Mouse (Mus musculus) hindbrain, embryonic 16.5 days (tissue): ENCODE data around the gene Mrps18b. TPM values are rescaled to one million over a fixed set of nuclear protein-coding genes. Genes with fewer than 3 reads are reported as not detected.

Experiments used
- ATAC-seq: fragments of 200-750 bp; cut with Nextera tagmentation; 2 replicates; pipeline ENCODE4 v1.8.0; 2017; ENCODE audit warnings: moderate TSS enrichment, moderate library complexity
- H3K27ac ChIP-seq: fragments of 300-500 bp; sonication (generic); 2 replicates; pipeline ENCODE4 v1.5.1; 2014; ENCODE audit warnings: low read depth, mild to moderate bottlenecking, control low read depth, low read length, moderate library complexity
- H3K27me3 ChIP-seq: fragments of 300-500 bp; sonication (generic); replicated peaks from 2 replicates; pipeline ENCODE4 v1.6.1; 2014; ENCODE audit warnings: low read length; ENCODE audit not compliant: control insufficient read depth, insufficient read depth
- H3K36me3 ChIP-seq: fragments of 300-500 bp; sonication (generic); 2 replicates; pipeline ENCODE4 v1.6.1; 2014; ENCODE audit warnings: mild to moderate bottlenecking, low read length, moderate library complexity, mixed read lengths; ENCODE audit not compliant: control insufficient read depth, insufficient read depth
- H3K4me1 ChIP-seq: fragments of 300-500 bp; sonication (generic); 2 replicates; pipeline ENCODE4 v1.6.1; 2014; ENCODE audit warnings: low read depth, low read length; ENCODE audit not compliant: control insufficient read depth, insufficient read depth
- H3K4me2 ChIP-seq: fragments of 300-500 bp; sonication (generic); 2 replicates; pipeline ENCODE4 v1.6.1; 2014; ENCODE audit warnings: mild to moderate bottlenecking, low read length, control low read depth, moderate library complexity
- H3K4me3 ChIP-seq: fragments of 300-500 bp; sonication (generic); 2 replicates; pipeline ENCODE4 v1.5.1; 2014; ENCODE audit warnings: mild to moderate bottlenecking, low read length, control low read depth, moderate library complexity
- H3K9ac ChIP-seq: fragments of 300-500 bp; sonication (generic); 2 replicates; pipeline ENCODE4 v1.6.1; 2014; ENCODE audit warnings: low read depth, mild to moderate bottlenecking, control low read depth, low read length, moderate library complexity
- H3K9me3 ChIP-seq: fragments of 300-500 bp; sonication (generic); 2 replicates; pipeline ENCODE4 v1.6.1; 2014; ENCODE audit warnings: mild to moderate bottlenecking, low read length, moderate library complexity; ENCODE audit not compliant: control insufficient read depth
- WGBS: fragments of 180-500 bp; shearing (Covaris S2); extraction: QIAGEN DNeasy Blood & Tissue Kit; methylation state at CpG from one replicate; pipeline ENCODE4 v1.1.7; 2014; 5-methylcytosine and 5-hydroxymethylcytosine counted together
- microRNA counts: library from miRNA; unstranded; fragments of <30 nt; microRNA quantifications from one replicate; lab custom pipeline; 2016
- microRNA-seq: library from miRNA; unstranded; fragments of <30 nt; microRNA quantifications from one replicate; pipeline ENCODE4, GENCODE M21; 2017
- polyA plus RNA-seq: library from polyadenylated mRNA; unstranded; fragments of >200 nt; fragmentation: Nextera tagmentation; extraction: Ambion mirVana; gene quantifications from 2 replicates; pipeline ENCODE4 v1.2.1, GENCODE M21; 2015

Mrps18b gene
- polyA plus RNA-seq, 1 experiment from 2014 or later: 67.4 TPM

GRCm38 (mm10) chr17:35864832-35865353 lies 51.3 kb downstream of the Mrps18b start:
- H3K4me1 ChIP-seq: peaks cover 30% of the 10 kb centered on the region
- no peaks in the 10 kb centered on the region for H3K27me3 ChIP-seq
- peak overlapping the region; percentile 95 for H3K9ac ChIP-seq
- peak overlapping the region; percentile 74 for H3K4me3 ChIP-seq
- peak overlapping the region; percentile 95 for H3K4me2 ChIP-seq
- WGBS: 18% methylated on average over 10 of the region's 10 CpGs
- no peaks in the 10 kb centered on the region for H3K36me3 ChIP-seq
- peak overlapping the region; percentile 98 for H3K27ac ChIP-seq
- H3K9me3 ChIP-seq: no peaks in the 10 kb centered on the region
- no peak for ATAC-seq

GRCm38 (mm10) chr17:35861198-35861857 lies 54.9 kb downstream of the Mrps18b start, which contains the start of gene Nrm:
TSS of gene Nrm (plus strand) at chr17:35861318.
- peak; percentile 94 for ATAC-seq
- H3K27me3 ChIP-seq: no peaks in the 10 kb centered on the region
- under 1% methylated on average over 47 of the region's 47 CpGs for WGBS
- peak within 1 kb of the TSS; percentile 74 for H3K4me2 ChIP-seq
- H3K4me3 ChIP-seq: peak within 1 kb of the TSS; percentile 85
- H3K9ac ChIP-seq: peak within 1 kb of the TSS; percentile 92
- H3K4me1 ChIP-seq: peaks cover 12% of the 10 kb centered on the region
- H3K36me3 ChIP-seq: peaks cover 7% of the 10 kb centered on the region
- H3K27ac ChIP-seq: peak within 1 kb of the TSS; percentile 98
- H3K9me3 ChIP-seq: no peaks in the 10 kb centered on the region

- peak overlapping the region; percentile 74 for H3K4me2 ChIP-seq
- peaks cover 7% of the 10 kb centered on the region for H3K36me3 ChIP-seq
- ATAC-seq: peak; percentile 8; the same call in 1 of the 2 replicates
- H3K4me1 ChIP-seq: peaks cover 12% of the 10 kb centered on the region
- H3K27ac ChIP-seq: peak overlapping the region; percentile 98
- 4% methylated on average over 12 of the region's 12 CpGs for WGBS
- H3K9me3 ChIP-seq: no peaks in the 10 kb centered on the region
- H3K4me3 ChIP-seq: peak overlapping the region; percentile 85
- no peaks in the 10 kb centered on the region for H3K27me3 ChIP-seq
- peak overlapping the region; percentile 92 for H3K9ac ChIP-seq
Observed at GRCm38 (mm10) chr17:35860831-35861197, 55.4 kb downstream of the Mrps18b start.

MicroRNAs within 50 kb of the gene (microRNA counts, 519-probe panel; counts per million panel counts)
- microRNA mmu-miR-1894-3p (lab: Ali Mortazavi, UCI) (not detected), microRNA mmu-miR-1894-5p (lab: Ali Mortazavi, UCI) (1,875 counts per million, percentile 22 among the panel's probes with 10 or more counts), microRNA mmu-miR-877 (lab: Ali Mortazavi, UCI) (2,002 counts per million, percentile 28 among the panel's probes with 10 or more counts)

Small RNAs within 50 kb of the gene (microRNA-seq; reads per million reads assigned to microRNA genes)
- gene Gm28033 (0.83 reads per million), gene Mir1894 (not detected), gene Mir877 (86.2 reads per million, percentile 47 among the genes with 10 or more reads in this experiment)

Other genes starting within 250 kb of the Mrps18b start
- gene Vars2, start 248.8 kb downstream of the Mrps18b start, polyA plus RNA-seq: 16.7 and 17.9 TPM in 2 replicates
- 27.8 and 28.1 TPM in 2 replicates for gene Gtf2h4, start 242.7 kb downstream of the Mrps18b start, polyA plus RNA-seq
- 87.1 and 106 TPM in 2 replicates for gene Ddr1, start 211.8 kb downstream of the Mrps18b start, polyA plus RNA-seq
- 14.5 and 17.2 TPM in 2 replicates for gene Ier3, start 94.7 kb downstream of the Mrps18b start, polyA plus RNA-seq
- gene Flot1, start 93.2 kb downstream of the Mrps18b start, polyA plus RNA-seq: 131 and 150 TPM in 2 replicates
- gene Tubb5, start 78.1 kb downstream of the Mrps18b start, polyA plus RNA-seq: 1,705 and 1,762 TPM in 2 replicates
- gene Mdc1, start 74.9 kb downstream of the Mrps18b start, polyA plus RNA-seq: 9.3 and 11.2 TPM in 2 replicates
- 20.8 and 22.3 TPM in 2 replicates for gene Nrm, start 55.1 kb downstream of the Mrps18b start, polyA plus RNA-seq
- 18.9 and 24.4 TPM in 2 replicates for gene Ppp1r18, start 50.8 kb downstream of the Mrps18b start, polyA plus RNA-seq
- gene Dhx16, start 36.6 kb downstream of the Mrps18b start, polyA plus RNA-seq: 25.0 and 33.3 TPM in 2 replicates
- 67.4 and 77.4 TPM in 2 replicates for gene 2310061I04Rik, start 19.0 kb downstream of the Mrps18b start, polyA plus RNA-seq
- 287 and 393 TPM in 2 replicates for gene Atat1, start 6.3 kb downstream of the Mrps18b start, polyA plus RNA-seq
- gene Ppp1r10, start within 50 bp of the Mrps18b start, polyA plus RNA-seq: 32.7 and 40.2 TPM in 2 replicates
- 73.9 and 84.6 TPM in 2 replicates for gene Abcf1, start 53.4 kb upstream of the Mrps18b start, polyA plus RNA-seq
- 74.1 and 75.1 TPM in 2 replicates for gene Gnl1, start 63.5 kb upstream of the Mrps18b start, polyA plus RNA-seq
- 93.3 and 93.7 TPM in 2 replicates for gene Prr3, start 63.8 kb upstream of the Mrps18b start, polyA plus RNA-seq
- 9.6 and 10.3 TPM in 2 replicates for gene H2-T24, start 104.2 kb upstream of the Mrps18b start, polyA plus RNA-seq
- gene H2-T23, start 116.5 kb upstream of the Mrps18b start, polyA plus RNA-seq: 5.0 and 5.1 TPM in 2 replicates
- gene H2-T22, start 126.4 kb upstream of the Mrps18b start, polyA plus RNA-seq: 8.2 and 9.2 TPM in 2 replicates
- gene Gm6034, start 126.6 kb upstream of the Mrps18b start, polyA plus RNA-seq: not detected in 2 replicates
- gene Gm11127, start 142.0 kb upstream of the Mrps18b start, polyA plus RNA-seq: not detected in 2 replicates
- not detected in 2 replicates for gene Gm19684, start 205.3 kb upstream of the Mrps18b start, polyA plus RNA-seq
- not detected in 2 replicates for gene Gm7030, start 213.0 kb upstream of the Mrps18b start, polyA plus RNA-seq